Mouse (Mus musculus) hindbrain, embryonic 13.5 days (tissue): ENCODE measurements around the gene Anks3. TPM values are rescaled to one million over a fixed set of nuclear protein-coding genes. Genes with fewer than 3 reads are reported as not detected.

ENCODE experiments used
- ATAC-seq: fragments of 200-750 bp; cut with Nextera tagmentation; 2 replicates; pipeline ENCODE4 v1.8.0; 2017; ENCODE audit warnings: moderate TSS enrichment; ENCODE audit not compliant: low FRiP score
- H3K27ac ChIP-seq: fragments of 300-500 bp; sonication (generic); 2 replicates; pipeline ENCODE4 v1.5.1; 2015; ENCODE audit warnings: inconsistent platforms, mild to moderate bottlenecking, moderate library complexity
- H3K27me3 ChIP-seq: fragments of 300-500 bp; sonication (generic); 2 replicates; pipeline ENCODE4 v1.6.1; 2015; ENCODE audit warnings: mild to moderate bottlenecking, inconsistent platforms
- H3K36me3 ChIP-seq: fragments of 300-500 bp; sonication (generic); 2 replicates; pipeline ENCODE4 v1.6.1; 2015; ENCODE audit warnings: mild to moderate bottlenecking, inconsistent platforms
- H3K4me1 ChIP-seq: fragments of 300-500 bp; sonication (generic); replicated peaks from 2 replicates; pipeline ENCODE4 v1.6.1; 2015; ENCODE audit warnings: inconsistent platforms
- H3K4me2 ChIP-seq: fragments of 300-500 bp; sonication (generic); 2 replicates; pipeline ENCODE4 v1.6.1; 2015; ENCODE audit warnings: inconsistent platforms, mild to moderate bottlenecking, moderate library complexity
- H3K4me3 ChIP-seq: fragments of 300-500 bp; sonication (generic); 2 replicates; pipeline ENCODE4 v1.5.1; 2015; ENCODE audit warnings: mild to moderate bottlenecking, inconsistent platforms
- H3K9ac ChIP-seq: fragments of 300-500 bp; sonication (generic); 2 replicates; pipeline ENCODE4 v1.6.1; 2015; ENCODE audit warnings: mild to moderate bottlenecking, inconsistent platforms
- H3K9me3 ChIP-seq: fragments of 300-500 bp; sonication (generic); 2 replicates; pipeline ENCODE4 v1.6.1; 2016; ENCODE audit warnings: inconsistent platforms
- WGBS: fragments of 180-500 bp; shearing (Covaris S2); methylation state at CpG from one replicate; pipeline ENCODE4 v1.1.7; 2015; 5-methylcytosine and 5-hydroxymethylcytosine counted together
- polyA plus RNA-seq: library from polyadenylated mRNA; unstranded; fragments of >200 nt; fragmentation: Nextera tagmentation; extraction: Ambion mirVana; gene quantifications from 2 replicates; pipeline ENCODE4 v1.2.1, GENCODE M21; 2015

Anks3 gene
- polyA plus RNA-seq, 1 experiment from 2014 or later: 73.4 TPM

DNA sequence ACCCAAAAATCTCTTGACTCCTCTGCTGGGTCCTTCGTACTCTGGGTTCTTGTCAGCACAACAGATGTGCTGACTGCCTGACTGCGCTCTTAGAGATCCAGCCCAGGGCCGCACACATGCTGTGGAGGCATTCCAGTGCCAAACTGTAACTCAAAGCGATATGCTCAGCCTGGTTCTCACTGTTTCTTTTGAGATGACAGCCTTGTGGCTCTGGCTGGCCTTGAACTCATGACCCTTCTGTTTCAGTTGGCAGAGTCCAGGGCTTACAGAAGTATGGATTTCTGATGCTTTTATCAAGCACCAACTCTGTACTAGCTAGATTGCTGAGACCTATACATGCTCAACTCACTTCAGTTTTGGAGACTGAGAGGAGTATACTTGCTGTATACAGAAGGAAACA is 29.3 kb upstream of the Anks3 start:
- no peak overlapping the region for H3K4me3 ChIP-seq
- ATAC-seq: no peak
- no peak overlapping the region for H3K4me2 ChIP-seq
- no peaks in the 10 kb centered on the region for H3K4me1 ChIP-seq
- WGBS: 88% methylated on average over 4 of the region's 4 CpGs
- H3K9ac ChIP-seq: no peak overlapping the region
- no peaks in the 10 kb centered on the region for H3K36me3 ChIP-seq
- H3K27me3 ChIP-seq: no peaks in the 10 kb centered on the region
- H3K9me3 ChIP-seq: no peaks in the 10 kb centered on the region
- H3K27ac ChIP-seq: no peak overlapping the region

DNA sequence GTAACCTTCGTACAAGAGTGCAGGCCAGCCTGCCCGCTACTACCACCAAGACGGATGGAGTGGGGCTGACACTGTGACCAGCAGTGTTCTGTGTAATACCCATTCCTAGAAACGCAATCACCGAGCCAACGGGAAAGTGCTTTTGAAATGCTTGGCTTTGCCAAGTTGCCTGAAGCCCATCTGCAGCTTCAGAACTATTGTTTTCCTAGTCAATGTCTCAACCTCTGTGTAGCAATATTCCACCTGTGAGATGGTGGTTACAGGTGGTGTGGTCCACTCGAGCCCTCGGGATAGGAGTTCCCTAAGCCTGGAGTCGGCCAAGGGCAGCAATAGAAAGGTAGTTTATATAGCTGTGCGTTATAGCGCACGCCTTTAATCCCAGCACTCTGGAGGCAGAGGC is 20.7 kb upstream of the Anks3 start:
- WGBS: 94% methylated on average over 12 of the region's 12 CpGs

GRCm38 (mm10) chr16:4979755-4980380 is 15.9 kb upstream of the Anks3 start:
- H3K36me3 ChIP-seq: no peaks in the 10 kb centered on the region
- H3K9ac ChIP-seq: no peak overlapping the region
- H3K27me3 ChIP-seq: no peaks in the 10 kb centered on the region
- H3K27ac ChIP-seq: no peak overlapping the region
- no peak for ATAC-seq
- WGBS: 72% methylated on average over 4 of the region's 4 CpGs
- H3K9me3 ChIP-seq: no peaks in the 10 kb centered on the region
- H3K4me1 ChIP-seq: no peaks in the 10 kb centered on the region
- H3K4me3 ChIP-seq: no peak overlapping the region
- H3K4me2 ChIP-seq: no peak overlapping the region

More for the DNA sequence above, 20.7 kb upstream of the Anks3 start:
- Histone ChIP-seq H3K4me2 (no peak overlapping the region), H3K4me3 (no peak overlapping the region), H3K27ac (no peak overlapping the region), H3K36me3 (no peaks in the 10 kb centered on the region), H3K27me3 (no peaks in the 10 kb centered on the region), H3K9me3 (no peaks in the 10 kb centered on the region), H3K9ac (no peak overlapping the region), H3K4me1 (no peaks in the 10 kb centered on the region)
- ATAC-seq: no peak

DNA sequence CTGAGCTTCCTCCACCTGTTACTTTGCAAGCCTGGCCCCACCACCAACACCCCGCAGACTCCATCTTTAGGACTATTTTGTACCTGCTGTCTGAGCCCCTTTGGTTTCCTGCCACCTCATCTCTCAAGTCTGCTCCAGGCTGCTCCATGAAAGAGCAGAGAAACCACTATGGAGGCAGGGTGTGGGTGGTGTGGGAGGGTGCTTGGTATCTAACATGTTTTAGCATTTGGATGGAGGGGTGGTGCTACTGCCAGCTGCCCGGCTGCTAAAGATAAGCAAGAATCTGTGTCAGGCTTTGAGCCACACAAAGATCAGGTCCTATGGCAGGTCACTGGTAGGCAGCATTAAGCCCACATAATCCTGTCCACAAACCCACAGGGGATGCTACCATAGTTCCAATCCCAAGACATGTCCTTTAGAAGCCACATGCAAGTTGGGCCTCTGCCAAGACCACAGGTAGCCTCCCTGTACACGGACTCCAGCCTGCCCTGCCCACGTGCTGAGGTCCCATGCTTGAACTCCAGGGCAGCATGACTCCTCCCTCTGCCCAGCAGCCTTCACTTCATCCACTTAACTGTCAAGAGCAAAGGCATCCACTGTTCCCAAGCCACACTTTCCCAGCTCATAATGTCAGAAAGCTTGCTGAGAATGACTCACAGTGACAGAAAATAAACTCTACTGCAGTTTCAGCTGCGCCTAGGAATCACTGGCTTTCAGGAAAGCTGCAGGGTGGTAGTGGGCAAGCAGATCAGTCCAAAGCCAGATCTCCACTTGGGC is 14.5 kb upstream of the Anks3 start:
- Histone ChIP-seq H3K27me3 (no peaks in the 10 kb centered on the region), H3K4me2 (no peak overlapping the region)
- 68% methylated on average over 5 of the region's 5 CpGs for WGBS

DNA sequence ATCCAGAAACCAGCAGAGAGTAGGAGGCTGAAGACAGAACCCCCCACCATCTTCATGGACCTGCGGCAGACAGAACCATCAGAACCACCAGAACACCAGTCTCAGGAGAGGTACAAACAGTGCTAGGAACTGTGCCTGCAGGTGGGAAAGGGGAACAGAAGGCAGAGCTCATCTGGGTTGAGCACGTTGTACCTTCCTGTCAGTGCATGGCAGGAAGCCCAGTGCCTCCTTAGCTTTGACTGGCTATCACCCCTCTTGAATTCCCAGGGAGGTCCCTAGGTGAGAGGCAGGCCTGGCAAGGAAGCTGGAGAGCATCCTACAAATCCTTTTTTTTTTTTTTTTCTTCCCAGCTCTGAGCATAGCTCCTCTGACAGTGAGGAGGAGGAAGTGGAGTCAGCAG is 12.2 kb upstream of the Anks3 start:
- Histone ChIP-seq H3K36me3 (peaks cover 10% of the 10 kb centered on the region), H3K27me3 (no peaks in the 10 kb centered on the region), H3K9me3 (no peaks in the 10 kb centered on the region), H3K4me2 (no peak overlapping the region), H3K9ac (no peak overlapping the region), H3K4me3 (no peak overlapping the region), H3K4me1 (no peaks in the 10 kb centered on the region), H3K27ac (no peak overlapping the region)
- ATAC-seq: no peak
- WGBS: 82% methylated on average over 2 of the region's 2 CpGs

More for the DNA sequence above, 14.5 kb upstream of the Anks3 start:
- no peaks in the 10 kb centered on the region for H3K9me3 ChIP-seq
- no peaks in the 10 kb centered on the region for H3K4me1 ChIP-seq
- no peaks in the 10 kb centered on the region for H3K36me3 ChIP-seq
- H3K27ac ChIP-seq: no peak overlapping the region
- ATAC-seq: no peak
- H3K4me3 ChIP-seq: no peak overlapping the region
- H3K9ac ChIP-seq: no peak overlapping the region

DNA sequence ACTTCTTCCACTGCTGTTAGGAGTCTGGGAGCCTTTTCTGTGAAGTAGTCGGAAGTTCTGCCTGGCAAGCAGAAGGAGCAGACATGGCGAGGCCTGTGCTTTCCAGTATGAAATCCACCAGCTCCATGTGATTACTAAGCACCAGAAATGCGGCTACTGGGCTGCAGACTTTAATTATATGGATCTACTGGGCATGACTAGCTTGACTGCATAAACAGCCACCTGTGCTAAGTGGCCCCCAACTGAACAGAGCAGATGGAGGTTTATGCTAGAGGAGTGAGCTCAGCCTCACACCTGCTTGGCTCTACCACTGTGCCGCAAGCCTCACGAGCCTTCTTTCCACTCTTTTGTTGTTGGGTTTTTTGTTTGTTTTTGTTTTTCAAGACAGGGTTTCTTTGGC is 10.5 kb upstream of the Anks3 start:
- Histone ChIP-seq H3K27ac (no peak overlapping the region), H3K4me3 (no peak overlapping the region), H3K36me3 (peaks cover 13% of the 10 kb centered on the region), H3K4me1 (no peaks in the 10 kb centered on the region), H3K9me3 (no peaks in the 10 kb centered on the region), H3K4me2 (no peak overlapping the region), H3K9ac (no peak overlapping the region), H3K27me3 (no peaks in the 10 kb centered on the region)
- ATAC-seq: no peak
- 84% methylated on average over 5 of the region's 5 CpGs for WGBS

DNA sequence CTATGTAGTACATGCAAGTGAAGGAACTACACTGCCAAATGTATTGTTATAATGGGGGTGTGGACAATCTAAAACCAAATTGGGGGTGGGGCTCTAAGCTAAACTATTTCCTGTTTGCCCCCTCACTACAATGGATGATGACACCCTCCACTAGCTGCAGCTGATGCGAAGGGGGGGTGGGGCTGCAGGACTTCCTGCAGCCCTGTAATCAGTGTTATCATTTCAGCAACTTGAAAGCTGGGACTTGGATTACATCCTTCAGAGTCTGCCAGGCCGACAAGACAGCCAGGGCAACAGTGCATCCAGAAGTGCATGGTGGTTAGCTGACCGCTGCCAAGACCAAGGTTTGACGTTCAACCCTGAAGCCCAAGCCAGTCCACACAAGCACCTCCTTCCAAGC is 7.6 kb upstream of the Anks3 start:
- Histone ChIP-seq H3K4me2 (no peak overlapping the region), H3K4me1 (no peaks in the 10 kb centered on the region), H3K27me3 (no peaks in the 10 kb centered on the region), H3K4me3 (no peak overlapping the region), H3K9ac (no peak overlapping the region), H3K36me3 (peaks cover 28% of the 10 kb centered on the region), H3K9me3 (no peaks in the 10 kb centered on the region), H3K27ac (no peak overlapping the region)
- ATAC-seq: no peak
- WGBS: 83% methylated on average over 4 of the region's 4 CpGs

DNA sequence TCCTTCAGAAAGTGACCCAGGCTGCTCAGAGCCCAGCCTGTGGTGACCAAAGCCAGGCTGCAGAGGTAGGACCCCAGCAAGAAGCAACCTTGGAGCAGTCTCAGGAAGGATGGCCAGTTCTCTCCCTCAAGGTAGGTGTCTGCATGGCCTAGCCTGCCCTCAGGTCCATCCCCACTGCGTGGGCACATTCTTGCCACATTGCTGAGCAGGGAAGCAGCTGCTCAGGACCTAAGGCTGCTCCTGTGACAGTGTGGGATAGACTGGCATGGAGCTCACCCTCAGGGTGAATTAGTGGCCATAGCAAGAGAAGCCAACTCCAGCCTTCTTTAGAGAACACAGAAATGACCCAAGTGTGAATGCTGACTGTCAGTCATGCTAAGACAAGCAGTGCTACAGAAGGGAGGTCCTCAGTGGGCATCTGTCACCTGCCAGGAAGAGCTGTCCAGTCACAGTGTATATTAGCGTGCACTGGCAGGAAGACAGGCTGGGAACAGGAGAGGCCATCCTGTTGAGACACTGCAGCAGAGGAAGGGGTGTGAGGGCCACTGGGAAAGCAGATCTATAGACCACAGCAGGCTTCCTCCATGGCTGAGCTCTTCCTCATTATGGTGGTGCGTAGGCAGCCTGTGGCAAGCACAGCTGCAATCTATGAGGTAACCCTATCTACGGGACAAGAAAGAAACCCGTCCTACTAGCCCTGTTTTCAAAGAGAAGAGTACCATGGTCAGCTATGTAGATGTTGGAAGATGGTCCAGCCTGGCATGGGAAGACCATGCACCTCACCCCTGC is 5.2 kb upstream of the Anks3 start:
- H3K9me3 ChIP-seq: no peaks in the 10 kb centered on the region
- H3K4me3 ChIP-seq: no peak overlapping the region
- H3K27me3 ChIP-seq: no peaks in the 10 kb centered on the region
- H3K27ac ChIP-seq: no peak overlapping the region
- peaks cover 9% of the 10 kb centered on the region for H3K4me1 ChIP-seq
- WGBS: 92% methylated on average over 5 of the region's 5 CpGs
- peaks cover 28% of the 10 kb centered on the region for H3K36me3 ChIP-seq
- no peak overlapping the region for H3K9ac ChIP-seq
- no peak for ATAC-seq
- no peak overlapping the region for H3K4me2 ChIP-seq

- Histone ChIP-seq H3K36me3 (peaks cover 28% of the 10 kb centered on the region), H3K27me3 (no peaks in the 10 kb centered on the region), H3K9ac (no peak overlapping the region), H3K4me1 (peaks cover 10% of the 10 kb centered on the region), H3K27ac (no peak overlapping the region), H3K4me2 (no peak overlapping the region), H3K9me3 (no peaks in the 10 kb centered on the region), H3K4me3 (no peak overlapping the region)
- 87% methylated on average over 3 of the region's 3 CpGs for WGBS
- ATAC-seq: no peak
These were observed 4.4 kb upstream of the Anks3 start for GRCm38 (mm10) chr16:4968426-4968825.

DNA sequence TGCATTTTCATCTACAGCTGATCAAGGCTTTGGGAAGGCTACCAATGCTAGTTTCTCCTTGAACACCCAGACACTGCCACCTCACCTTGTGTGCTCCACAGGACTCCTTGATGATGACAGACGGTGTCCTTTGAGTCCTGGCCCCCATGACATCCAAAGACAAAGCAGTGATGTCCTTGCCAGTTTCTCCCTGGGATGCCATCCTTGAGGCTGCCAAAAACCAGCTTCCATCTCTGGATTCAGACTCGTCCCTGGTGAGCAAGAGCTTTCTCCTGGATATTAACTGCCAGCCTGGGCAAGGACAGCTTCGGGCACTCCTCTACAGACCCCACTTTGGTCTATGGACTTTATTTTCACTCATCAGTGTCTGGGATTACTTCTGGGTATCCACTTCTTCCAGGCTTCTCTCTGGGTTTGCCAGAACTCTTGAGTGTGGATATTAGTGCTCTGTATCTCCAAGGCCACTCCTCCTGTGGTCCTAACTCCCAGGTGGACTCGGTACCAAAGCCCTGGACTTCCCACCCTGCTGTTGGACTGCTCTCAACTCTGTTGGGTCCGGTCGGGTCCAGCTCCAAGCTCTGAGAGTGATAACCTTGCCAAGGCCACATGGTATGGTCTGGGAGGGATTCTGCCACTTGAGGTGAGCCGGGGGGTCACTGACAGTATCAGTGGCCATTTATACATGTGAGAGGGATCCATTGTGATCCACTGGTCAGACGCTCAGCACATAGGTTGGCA is 1.6 kb upstream of the Anks3 start:
- Histone ChIP-seq H3K27ac (no peak overlapping the region), H3K9me3 (no peaks in the 10 kb centered on the region), H3K4me3 (peak overlapping the region; percentile 93; the same call in 1 of the 2 replicates), H3K9ac (no peak overlapping the region), H3K4me1 (peaks cover 28% of the 10 kb centered on the region), H3K4me2 (peak overlapping the region; percentile 84), H3K36me3 (peaks cover 21% of the 10 kb centered on the region), H3K27me3 (no peaks in the 10 kb centered on the region)
- ATAC-seq: no peak
- 93% methylated on average over 8 of the region's 8 CpGs for WGBS

GRCm38 (mm10) chr16:4964731-4965391 is 856 bp upstream of the Anks3 start:
- H3K4me1 ChIP-seq: peaks cover 31% of the 10 kb centered on the region
- ATAC-seq: no peak; the same call in 1 of the 2 replicates
- WGBS: 25% methylated on average over 13 of the region's 13 CpGs
- no peaks in the 10 kb centered on the region for H3K9me3 ChIP-seq
- H3K27me3 ChIP-seq: no peaks in the 10 kb centered on the region
- H3K9ac ChIP-seq: peak overlapping the region; percentile 89
- peak overlapping the region; percentile 84 for H3K4me2 ChIP-seq
- H3K27ac ChIP-seq: peak overlapping the region; percentile 91
- H3K36me3 ChIP-seq: peaks cover 28% of the 10 kb centered on the region
- H3K4me3 ChIP-seq: peak overlapping the region; percentile 93
